Mouse (Mus musculus) spleen, adult 2 months (tissue): ENCODE data around the gene Gm2016. TPM values are rescaled to one million over a fixed set of nuclear protein-coding genes. Genes with fewer than 3 reads are reported as not detected.

ENCODE experiments used
- polyA plus RNA-seq: library from polyadenylated mRNA; depleted of rRNA; stranded (reverse); fragments of >200 nt; gene quantifications from 2 replicates; pipeline ENCODE4 v1.2.3, GENCODE M21; 2012; rRNA removed

Gene Gm2016
- polyA plus RNA-seq, 1 experiment: not detected

Other genes starting within 250 kb of the Gm2016 start
- not detected in 2 replicates for gene Gm16381, start 229.5 kb upstream of the Gm2016 start, polyA plus RNA-seq
- not detected in 2 replicates for gene Gm21319, start 98.3 kb upstream of the Gm2016 start, polyA plus RNA-seq
- not detected in 2 replicates for gene Gm21936, start 78.6 kb upstream of the Gm2016 start, polyA plus RNA-seq
- gene BB287469, start 57.5 kb upstream of the Gm2016 start, polyA plus RNA-seq: not detected in 2 replicates
- not detected in 2 replicates for gene Gm2001, start 31.7 kb upstream of the Gm2016 start, polyA plus RNA-seq
- gene Gm2022, start 21.3 kb downstream of the Gm2016 start, polyA plus RNA-seq: not detected in 2 replicates
- gene Gm2035, start 45.8 kb downstream of the Gm2016 start, polyA plus RNA-seq: not detected in 2 replicates
- not detected in 2 replicates for gene Gm2042, start 80.0 kb downstream of the Gm2016 start, polyA plus RNA-seq
- gene Gm2075, start 137.8 kb downstream of the Gm2016 start, polyA plus RNA-seq: not detected in 2 replicates
- gene Gm6803, start 144.7 kb downstream of the Gm2016 start, polyA plus RNA-seq: not detected in 2 replicates
- gene Gm2056, start 152.9 kb downstream of the Gm2016 start, polyA plus RNA-seq: not detected in 2 replicates
- gene Gm16368, start 209.6 kb downstream of the Gm2016 start, polyA plus RNA-seq: not detected in 2 replicates